Mouse (Mus musculus) B cell, adult 2 months (primary cell): Measurements from ENCODE around the gene D16Ertd472e.
"Not testable (repeated sequence)": the region's sequence is repeated elsewhere in the genome, so short reads cannot be mapped to it uniquely, and the experiment has no call there.

Source experiments
- DNase-seq, 2 experiments: peaks; one replicate each; pipeline ENCODE4 v3.0.0; 2022

The D16Ertd472e gene

GRCm38 (mm10) chr16:78564110-78564821 is 12.2 kb downstream of the D16Ertd472e start:
- DNase-seq = no peak

DNA sequence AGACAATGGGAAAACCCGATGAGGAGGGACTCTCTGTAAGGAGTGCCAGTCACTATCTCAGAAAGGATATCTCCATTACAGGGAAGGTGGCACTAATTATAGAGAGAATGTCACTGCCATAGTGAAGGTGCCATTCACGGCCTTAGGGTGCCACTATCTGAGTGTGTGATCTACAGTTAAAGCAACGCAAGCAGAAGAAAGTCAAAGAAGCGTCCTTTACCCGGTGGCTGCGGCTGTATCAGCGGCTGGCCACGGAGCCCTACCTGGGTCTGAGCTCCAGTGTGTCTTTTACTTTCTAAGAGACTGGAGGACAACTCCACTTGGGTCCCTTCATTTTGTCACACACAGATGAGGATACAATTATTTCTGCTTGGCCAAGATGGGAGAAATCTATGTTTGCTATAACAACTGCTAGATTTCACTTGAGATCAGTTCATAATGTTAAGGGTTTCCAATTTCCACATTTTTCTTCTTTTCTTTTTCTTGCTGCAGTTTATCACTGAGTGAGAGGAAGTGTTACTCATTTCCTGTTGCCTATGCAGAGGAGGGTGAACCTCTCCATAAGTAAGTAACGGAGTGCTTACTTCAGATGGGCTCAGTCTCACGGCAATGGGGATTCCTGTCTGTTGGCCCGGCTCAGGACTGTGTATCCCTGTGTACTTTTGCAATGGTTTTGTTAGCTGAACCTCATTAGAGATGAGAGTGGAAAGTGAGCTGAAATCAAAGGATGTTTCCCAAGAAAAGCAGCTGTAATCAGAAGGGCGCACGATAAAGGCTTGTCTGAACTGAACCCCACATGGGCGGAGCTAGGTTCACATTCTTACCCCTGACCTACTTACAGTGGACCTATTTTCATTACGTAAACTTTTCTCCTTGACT is 13.2 kb downstream of the D16Ertd472e start:
- DNase-seq = peak in 1 of 2 experiments; percentile 17

- DNase-seq = no peak
These were observed 15.9 kb downstream of the D16Ertd472e start for GRCm38 (mm10) chr16:78560627-78561026.

GRCm38 (mm10) chr16:78560063-78560462 is 16.4 kb downstream of the D16Ertd472e start:
- peak; percentile 67 to 70 for DNase-seq

DNA sequence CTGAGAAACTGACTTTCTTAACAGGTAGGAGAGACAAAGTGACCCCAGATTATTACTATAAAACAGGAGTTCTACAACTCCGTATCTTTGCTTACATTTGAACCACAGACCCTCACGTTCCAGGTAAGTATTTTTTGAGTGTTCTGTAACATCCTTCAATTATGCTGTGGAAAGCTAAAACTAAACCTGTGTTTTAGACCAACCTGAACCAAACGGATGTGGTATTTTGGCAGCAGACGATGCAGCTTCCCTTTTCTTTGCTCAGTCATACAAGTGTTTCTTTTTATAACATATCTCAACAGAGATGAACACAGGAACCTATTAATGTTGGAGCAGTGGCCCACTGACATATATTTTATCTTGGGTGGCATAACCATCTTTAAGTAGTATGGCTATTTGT is 18.9 kb downstream of the D16Ertd472e start:
- peak; percentile 41 to 51 for DNase-seq

DNA sequence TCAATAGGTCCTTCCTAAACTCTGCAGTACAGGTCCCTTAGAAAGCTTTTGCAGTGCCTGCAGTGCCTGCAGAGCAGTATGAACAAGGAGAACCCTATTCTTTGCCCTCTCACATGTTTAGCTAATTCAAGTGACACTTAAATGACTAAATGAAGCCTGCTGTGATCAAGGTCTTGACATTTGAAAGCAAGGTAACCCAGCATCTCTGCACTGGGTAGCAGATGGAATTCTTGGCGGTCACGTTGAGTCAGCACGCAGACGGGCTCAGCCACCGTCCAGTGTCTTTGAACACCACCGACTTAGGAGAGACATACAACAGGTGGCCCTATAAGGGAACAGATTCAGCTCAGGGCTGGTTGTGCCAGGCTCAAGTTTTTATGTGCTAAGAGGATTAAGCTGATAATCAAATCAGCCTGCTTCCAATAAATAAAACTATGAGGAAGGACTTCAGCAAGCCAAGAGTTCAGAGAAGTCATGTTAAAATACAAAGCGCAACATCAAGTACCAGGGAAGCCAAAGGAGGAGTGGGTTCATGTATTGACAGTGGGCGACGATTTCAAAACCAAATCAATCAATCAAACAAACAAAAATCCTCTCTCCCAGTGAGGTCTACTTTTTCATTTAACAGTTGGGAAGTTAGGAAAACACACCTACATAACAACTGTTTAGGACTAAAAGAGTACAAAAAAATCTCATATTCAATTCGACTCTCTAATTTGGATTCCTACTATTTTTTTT is 21.4 kb downstream of the D16Ertd472e start:
- DNase-seq = no peak

- DNase-seq = no peak
These were observed 29.1 kb downstream of the D16Ertd472e start for GRCm38 (mm10) chr16:78547367-78547766.

DNA sequence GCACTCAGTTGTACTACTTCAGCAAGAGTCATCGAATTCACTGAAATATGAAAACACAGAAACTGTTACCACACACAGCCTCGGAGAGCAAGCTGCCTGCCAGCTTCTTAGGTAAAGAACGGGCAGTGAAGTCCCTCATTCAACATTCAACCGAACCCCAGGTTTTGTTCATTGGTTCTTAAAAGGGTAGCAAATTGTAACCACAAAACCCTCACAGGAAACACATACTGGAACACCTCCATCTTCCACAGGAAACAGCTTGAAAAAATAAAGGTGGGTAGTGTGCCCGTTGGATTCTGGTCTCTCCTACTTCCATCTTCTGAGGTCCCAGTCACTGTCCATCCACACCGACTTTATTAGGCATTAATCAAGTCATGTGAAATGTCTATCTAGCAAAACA is 30.0 kb downstream of the D16Ertd472e start:
- no peak for DNase-seq

GRCm38 (mm10) chr16:78540376-78541246 is 35.9 kb downstream of the D16Ertd472e start:
- peak; percentile 48 to 53 for DNase-seq

DNA sequence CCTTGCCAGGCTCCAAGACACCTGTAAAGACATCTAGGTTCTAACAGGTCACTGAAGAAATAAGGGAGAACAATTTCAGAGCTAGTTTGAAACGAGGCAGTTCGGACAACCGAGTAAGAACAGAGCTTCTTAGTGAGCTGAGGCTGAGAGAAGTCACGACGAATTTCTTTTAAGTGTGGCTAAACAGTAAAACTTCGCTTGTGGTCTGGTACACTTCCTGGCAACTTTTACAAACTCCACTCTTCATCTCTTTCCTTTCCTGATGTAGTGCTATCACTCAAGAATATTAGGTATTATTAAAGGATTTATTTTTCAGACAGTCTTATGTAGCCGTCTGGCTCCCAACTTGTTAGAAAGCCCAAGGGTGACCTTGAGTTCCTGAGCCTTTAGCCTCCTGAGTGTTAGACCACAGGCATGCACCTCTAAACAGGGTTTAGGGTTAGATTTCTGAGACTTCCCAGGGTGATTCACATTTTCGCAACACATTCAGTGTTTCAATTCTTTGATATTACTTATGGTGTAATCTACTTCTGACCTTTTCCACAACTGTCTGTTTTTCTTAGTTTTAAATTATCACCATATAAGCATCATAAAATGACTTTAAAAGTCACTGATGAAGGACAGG is 38.6 kb downstream of the D16Ertd472e start:
- DNase-seq = no peak

DNA sequence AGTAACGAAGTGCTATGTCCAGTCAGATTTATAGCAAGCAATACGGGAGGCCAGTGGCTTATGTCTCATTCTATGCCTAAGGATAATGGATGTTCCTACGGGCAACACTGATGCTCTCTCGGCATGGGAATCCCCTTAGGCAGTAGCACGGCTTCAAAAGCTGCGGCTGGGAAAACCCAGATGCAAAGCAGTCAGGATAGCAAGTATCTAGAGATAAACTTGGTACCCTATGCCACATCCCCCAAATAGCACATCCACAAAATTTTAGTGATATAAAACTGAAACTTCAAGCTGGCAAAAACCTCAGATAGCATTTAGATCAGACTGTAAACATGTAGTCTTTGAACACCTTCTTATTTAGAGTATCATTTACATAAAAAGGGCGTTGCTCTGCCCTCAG is 39.2 kb downstream of the D16Ertd472e start:
- DNase-seq = no peak

DNA sequence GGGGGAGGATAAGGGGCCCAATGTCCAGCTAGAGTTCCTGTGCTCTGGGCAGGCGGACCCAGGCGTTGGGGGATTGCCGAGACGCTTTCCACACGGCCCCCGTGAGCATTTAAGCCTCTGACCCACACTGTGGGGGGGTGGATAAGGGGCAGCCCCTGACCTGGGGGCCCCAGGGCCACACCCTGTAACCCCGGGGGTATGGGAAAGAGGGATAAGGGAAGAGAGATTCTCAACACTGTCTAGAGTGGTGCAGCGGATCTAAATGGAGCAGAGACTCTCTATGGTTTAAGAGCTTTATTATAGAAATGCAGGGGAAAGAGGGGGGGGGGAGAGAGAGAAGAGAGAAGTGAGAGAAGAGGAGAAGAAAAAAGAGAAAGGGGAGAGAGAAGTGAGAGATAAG is 42.0 kb downstream of the D16Ertd472e start:
- no peak for DNase-seq

DNA sequence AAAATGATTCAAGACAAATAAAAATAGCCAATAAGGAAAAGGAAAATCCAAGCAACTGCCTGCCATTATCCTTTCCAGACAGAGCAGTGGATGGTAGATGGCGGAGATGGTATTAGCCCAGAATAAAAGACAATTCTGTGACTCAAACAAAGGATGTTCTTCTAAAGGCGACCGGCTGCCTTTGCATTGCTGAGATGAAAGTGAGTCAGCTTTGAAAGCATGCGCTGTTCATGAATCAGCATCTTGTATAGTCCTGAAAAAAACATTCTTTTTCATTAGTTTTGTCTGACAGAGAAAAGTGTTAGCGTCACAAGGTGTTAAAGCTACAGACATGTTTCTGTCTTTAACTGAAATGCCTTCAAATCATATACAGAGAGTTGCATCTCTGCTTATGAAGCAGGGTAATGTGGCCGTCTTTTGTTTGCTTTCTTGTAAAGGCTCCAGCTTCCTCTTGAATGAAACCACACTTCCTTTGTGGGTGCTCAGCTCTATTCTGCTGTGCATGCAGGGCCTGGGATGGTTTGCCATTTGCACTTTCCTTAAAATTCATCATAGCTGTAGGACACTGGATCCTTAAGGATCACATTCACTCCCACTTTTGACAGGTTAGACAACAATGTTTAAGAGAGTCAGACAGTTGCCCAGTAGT is 44.4 kb downstream of the D16Ertd472e start:
- no peak for DNase-seq

DNA sequence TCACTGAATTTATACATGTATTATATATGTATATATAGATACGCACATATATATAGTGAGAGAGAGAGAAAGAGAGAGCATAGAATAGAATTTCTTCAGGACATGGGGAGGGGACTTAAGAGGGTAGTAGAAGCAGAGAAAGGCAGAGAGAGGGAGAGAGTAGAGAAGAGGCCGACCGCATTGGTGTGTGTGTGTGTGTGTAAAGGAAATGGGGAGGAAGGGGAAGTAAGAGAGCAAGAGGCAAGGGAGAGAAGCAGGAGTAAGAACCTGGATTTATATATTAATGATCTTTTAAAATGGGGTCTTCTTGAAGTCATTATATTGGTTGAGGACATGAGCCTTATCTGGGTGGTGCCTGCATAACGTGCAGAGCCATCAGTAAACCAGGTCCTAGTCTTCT is 53.5 kb downstream of the D16Ertd472e start:
- DNase-seq = no peak

DNA sequence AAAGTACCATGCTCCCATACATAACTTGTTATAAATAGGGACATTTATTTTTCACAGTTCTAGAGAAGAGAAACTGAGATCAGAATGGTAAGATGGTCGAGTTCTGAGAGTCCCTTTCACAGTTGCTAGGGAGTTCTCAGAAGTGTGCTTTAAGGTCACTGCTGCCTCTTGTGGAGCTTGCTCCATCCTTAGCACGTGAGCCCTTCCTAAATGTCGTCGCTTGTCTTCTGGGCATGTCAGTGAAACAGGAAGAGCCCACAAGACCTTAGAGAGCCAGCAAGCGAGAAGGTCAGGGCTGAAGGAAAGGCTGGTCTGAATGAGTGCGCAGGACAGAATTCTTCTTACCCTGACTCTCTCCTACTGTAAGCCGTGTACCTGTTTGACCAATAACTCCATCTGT is 57.8 kb downstream of the D16Ertd472e start:
- no peak for DNase-seq

- no peak for DNase-seq
These were observed 59.3 kb downstream of the D16Ertd472e start for GRCm38 (mm10) chr16:78517171-78517570.

- DNase-seq = no peak
These were observed 65.0 kb downstream of the D16Ertd472e start for GRCm38 (mm10) chr16:78511526-78511925.

- no peak for DNase-seq
These were observed 74.0 kb downstream of the D16Ertd472e start for GRCm38 (mm10) chr16:78502492-78502891.

DNA sequence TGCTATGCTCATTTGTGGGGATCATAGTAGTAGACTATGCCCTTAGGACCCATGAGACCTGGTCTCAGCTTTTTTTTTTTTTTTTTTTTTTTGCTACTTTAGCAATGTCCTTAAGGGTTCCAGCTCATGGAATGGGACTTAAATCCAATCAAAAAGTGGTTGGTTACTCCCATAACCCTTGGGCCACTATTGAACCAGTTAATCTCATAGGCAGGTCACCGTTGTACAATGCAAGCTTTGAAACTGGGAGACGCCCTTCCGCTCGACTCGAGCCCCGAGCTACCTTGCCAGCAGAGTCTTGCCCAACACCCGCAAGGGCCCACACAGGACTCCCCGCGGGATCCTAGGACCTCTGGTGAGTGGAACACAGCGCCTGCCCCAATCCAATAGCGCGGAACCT is 83.8 kb downstream of the D16Ertd472e start:
- DNase-seq = not testable (repeated sequence)

DNA sequence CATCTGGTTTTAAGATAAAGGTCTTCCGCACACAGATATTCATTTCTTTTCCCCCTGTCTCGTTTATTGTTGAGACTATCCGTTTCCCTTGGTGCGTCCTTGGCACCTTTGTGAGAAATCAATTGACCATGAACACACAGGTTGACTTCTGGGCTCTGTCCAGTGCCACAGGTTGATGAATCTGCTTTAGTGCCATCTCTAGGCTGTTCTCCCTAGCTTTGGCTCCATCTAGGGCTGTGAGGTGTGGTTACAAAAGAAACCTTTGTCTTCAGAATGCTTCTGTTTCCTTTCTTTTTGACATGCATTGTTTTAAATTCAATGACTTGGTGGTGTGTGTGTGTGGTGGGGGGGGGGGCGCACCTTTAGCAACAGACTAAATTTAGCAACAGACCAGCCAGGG is 85.7 kb downstream of the D16Ertd472e start:
- DNase-seq = no peak
